Mouse (Mus musculus): ENCODE measurements at regions not wholly inside any gene's neighbourhood (a gene's known extent, or its start where the extent isn't known, plus 50 kb on each side); places are given as distances from the start of the nearest gene placed in this dataset.

DNA sequence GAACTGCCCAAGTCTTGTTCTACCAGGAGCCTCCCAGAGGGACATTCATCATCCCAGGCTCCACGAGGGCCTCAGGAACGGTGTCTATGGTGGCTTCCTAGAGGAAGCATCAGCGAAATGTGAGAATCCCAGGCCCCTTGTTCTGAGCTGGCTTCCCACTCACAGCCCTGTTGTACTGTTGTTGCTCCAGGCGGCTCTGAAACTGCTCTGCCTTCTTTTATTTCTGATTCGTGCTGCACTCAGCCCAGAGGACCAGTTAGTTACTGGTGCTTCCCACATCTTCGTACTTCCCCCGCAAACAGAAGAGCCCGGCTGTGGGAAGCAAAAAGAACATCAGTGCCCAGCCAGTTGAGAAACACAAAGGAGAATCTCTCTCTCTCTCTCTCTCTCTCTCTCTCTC, 202.3 kb downstream of the Diras2 start:
- H3K36me3 ChIP-seq (ENCODE audit: insufficient read depth, low read length): no peaks in the 10 kb centered on the region
- TF ChIP-seq CTCF (conservative IDR thresholded peaks at IDR 0.05; ENCODE audit: low read length) (no peak), POU5F1 (IDR thresholded peaks at IDR 0.05; ENCODE audit: borderline replicate concordance, low read length) (no peak), NANOG (IDR thresholded peaks at IDR 0.05; ENCODE audit: borderline replicate concordance, low read length) (no peak)
- peaks cover 28% of the 10 kb centered on the region for H3K9me3 ChIP-seq (ENCODE audit: low read length)
- no peak overlapping the region for H3K4me3 ChIP-seq (replicated peaks; ENCODE audit: low read length)
- peaks cover 20% of the 10 kb centered on the region for H3K4me1 ChIP-seq (replicated peaks; ENCODE audit: low read depth, low read length)
- no peaks in the 10 kb centered on the region for H3K27me3 ChIP-seq (ENCODE audit: insufficient read depth, low read length)

DNA sequence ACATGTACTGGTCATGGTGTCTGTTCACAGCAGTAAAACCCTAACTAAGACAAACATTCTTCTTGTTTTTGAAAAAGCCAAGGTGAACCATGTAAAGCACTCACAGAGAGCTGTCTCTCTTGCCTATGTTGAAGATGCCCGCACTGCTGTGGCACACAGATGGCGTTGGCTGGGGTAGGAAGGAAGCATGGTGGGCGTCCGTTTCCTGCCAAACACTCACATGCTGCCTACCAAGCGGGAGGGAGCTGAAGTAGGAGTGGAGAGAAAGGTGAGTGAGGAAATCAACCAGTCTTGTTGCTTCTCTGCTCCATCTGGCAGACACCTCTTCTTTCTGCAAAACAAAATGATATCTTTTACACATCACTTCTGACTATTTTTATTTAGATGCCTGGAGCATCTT, 200.0 kb downstream of the Diras2 start:
- Histone ChIP-seq H3K27me3 (ENCODE audit: insufficient read depth, low read length) (no peaks in the 10 kb centered on the region), H3K9me3 (ENCODE audit: low read length) (peaks cover 20% of the 10 kb centered on the region), H3K36me3 (ENCODE audit: insufficient read depth, low read length) (no peaks in the 10 kb centered on the region), H3K4me1 (replicated peaks; ENCODE audit: low read depth, low read length) (peaks cover 2% of the 10 kb centered on the region; the same call in 1 of the 2 replicates), H3K4me3 (replicated peaks; ENCODE audit: low read length) (no peak overlapping the region)
- no peak for TF ChIP-seq CTCF (conservative IDR thresholded peaks at IDR 0.05; ENCODE audit: low read length)
- no peak for TF ChIP-seq POU5F1 (IDR thresholded peaks at IDR 0.05; ENCODE audit: borderline replicate concordance, low read length)
- no peak for TF ChIP-seq NANOG (IDR thresholded peaks at IDR 0.05; ENCODE audit: borderline replicate concordance, low read length)

DNA sequence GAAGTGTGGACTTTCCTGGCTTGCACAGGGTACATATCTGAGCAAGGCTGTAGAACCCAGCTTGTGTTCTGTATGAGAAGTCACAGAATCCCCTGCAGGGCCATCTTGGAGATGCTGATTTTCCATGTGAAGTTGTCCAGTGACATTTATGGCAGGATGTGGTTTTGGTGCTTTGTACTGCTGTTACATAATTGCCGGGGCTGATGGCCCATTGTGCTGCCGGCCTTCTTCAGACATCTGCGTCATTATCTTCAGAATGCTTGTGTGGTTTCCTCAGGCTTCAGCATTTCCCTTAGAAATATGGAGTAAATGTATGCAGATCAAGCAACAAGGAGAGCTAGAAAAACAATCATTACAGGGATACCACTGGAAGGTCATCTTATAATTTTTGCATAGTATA, 196.1 kb downstream of the Diras2 start:
- no peaks in the 10 kb centered on the region for H3K9me3 ChIP-seq (ENCODE audit: low read length)
- no peaks in the 10 kb centered on the region for H3K4me1 ChIP-seq (replicated peaks; ENCODE audit: low read depth, low read length)
- H3K36me3 ChIP-seq (ENCODE audit: insufficient read depth, low read length): no peaks in the 10 kb centered on the region
- TF ChIP-seq POU5F1 (IDR thresholded peaks at IDR 0.05; ENCODE audit: borderline replicate concordance, low read length): no peak
- no peaks in the 10 kb centered on the region for H3K27me3 ChIP-seq (ENCODE audit: insufficient read depth, low read length)
- no peak overlapping the region for H3K4me3 ChIP-seq (replicated peaks; ENCODE audit: low read length)

DNA sequence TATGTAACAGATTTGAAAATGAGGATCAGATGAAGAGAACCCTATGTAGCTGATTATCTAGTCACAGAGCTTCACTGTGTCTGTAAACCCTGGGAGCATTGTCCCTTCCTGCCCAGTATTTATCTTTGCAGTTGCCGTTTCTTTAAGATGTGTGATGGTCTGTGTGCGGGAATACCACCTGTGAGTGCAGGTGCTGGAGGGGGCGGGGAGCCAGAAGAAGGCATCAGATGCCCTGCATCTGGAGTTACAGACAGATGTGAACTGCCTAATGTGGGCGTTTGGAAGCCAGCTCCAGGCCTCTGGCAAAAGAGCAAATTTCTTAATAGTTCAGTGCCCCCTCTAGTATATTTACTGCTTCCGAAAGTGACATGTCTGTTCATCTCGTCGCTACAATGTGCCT, 193.1 kb downstream of the Diras2 start:
- no peaks in the 10 kb centered on the region for H3K9me3 ChIP-seq (ENCODE audit: low read length)
- H3K4me3 ChIP-seq (replicated peaks; ENCODE audit: low read length): no peak overlapping the region
- no peaks in the 10 kb centered on the region for H3K27me3 ChIP-seq (ENCODE audit: insufficient read depth, low read length)
- no peaks in the 10 kb centered on the region for H3K36me3 ChIP-seq (ENCODE audit: insufficient read depth, low read length)
- no peaks in the 10 kb centered on the region for H3K4me1 ChIP-seq (replicated peaks; ENCODE audit: low read depth, low read length)
- no peak for TF ChIP-seq CTCF (conservative IDR thresholded peaks at IDR 0.05; ENCODE audit: low read length)
- no peak for TF ChIP-seq NANOG (IDR thresholded peaks at IDR 0.05; ENCODE audit: borderline replicate concordance, low read length)
- no peak for TF ChIP-seq POU5F1 (IDR thresholded peaks at IDR 0.05; ENCODE audit: borderline replicate concordance, low read length)

DNA sequence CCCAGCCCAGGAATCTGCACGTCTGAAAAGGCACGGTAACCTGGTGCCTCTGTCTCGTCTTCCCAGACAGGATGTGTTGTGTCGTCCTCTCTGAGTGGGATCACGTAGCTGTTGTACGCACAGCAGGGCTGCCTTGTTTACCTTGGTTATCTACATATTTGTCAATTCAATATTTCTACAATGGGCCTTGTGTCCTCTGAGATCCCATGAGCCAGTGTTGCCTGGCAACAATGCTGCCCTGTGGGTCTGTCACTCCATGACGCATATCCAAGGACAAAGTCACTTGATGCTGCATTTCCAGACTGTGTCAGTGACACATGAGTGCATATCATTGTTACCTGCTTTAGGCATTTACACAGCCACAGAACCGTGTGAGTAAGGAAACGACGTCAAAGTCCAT, 191.9 kb downstream of the Diras2 start:
- H3K4me3 ChIP-seq (replicated peaks; ENCODE audit: low read length): no peak overlapping the region
- TF ChIP-seq NANOG (IDR thresholded peaks at IDR 0.05; ENCODE audit: borderline replicate concordance, low read length) (no peak), CTCF (conservative IDR thresholded peaks at IDR 0.05; ENCODE audit: low read length) (no peak), POU5F1 (IDR thresholded peaks at IDR 0.05; ENCODE audit: borderline replicate concordance, low read length) (no peak)
- H3K9me3 ChIP-seq (ENCODE audit: low read length): no peaks in the 10 kb centered on the region
- H3K4me1 ChIP-seq (replicated peaks; ENCODE audit: low read depth, low read length): no peaks in the 10 kb centered on the region
- no peaks in the 10 kb centered on the region for H3K36me3 ChIP-seq (ENCODE audit: insufficient read depth, low read length)
- no peaks in the 10 kb centered on the region for H3K27me3 ChIP-seq (ENCODE audit: insufficient read depth, low read length)

DNA sequence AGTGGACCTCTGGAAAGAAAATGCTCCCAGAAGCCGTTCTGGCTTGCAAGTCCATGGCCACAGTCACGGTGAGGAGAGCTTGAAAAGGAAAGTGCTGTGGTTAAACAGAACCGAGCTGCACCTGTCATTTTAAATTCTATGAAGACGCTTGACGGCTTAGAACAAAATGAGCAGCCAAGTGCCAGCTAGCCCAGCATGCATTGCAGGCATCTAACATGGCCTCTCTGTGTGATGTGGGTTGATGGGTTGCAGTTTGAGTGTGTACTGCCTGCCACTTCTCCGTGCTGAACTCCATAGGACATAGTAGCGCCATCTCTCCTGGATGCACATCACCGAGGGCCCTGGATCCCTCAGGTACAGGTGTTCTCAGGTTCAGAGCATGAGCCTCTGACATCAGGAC, 189.1 kb downstream of the Diras2 start:
- H3K9me3 ChIP-seq (ENCODE audit: low read length): peaks cover 12% of the 10 kb centered on the region; the same call in 1 of the 2 replicates
- no peak overlapping the region for H3K4me3 ChIP-seq (replicated peaks; ENCODE audit: low read length)
- no peak for TF ChIP-seq CTCF (conservative IDR thresholded peaks at IDR 0.05; ENCODE audit: low read length)
- no peak for TF ChIP-seq POU5F1 (IDR thresholded peaks at IDR 0.05; ENCODE audit: borderline replicate concordance, low read length)
- TF ChIP-seq NANOG (IDR thresholded peaks at IDR 0.05; ENCODE audit: borderline replicate concordance, low read length): no peak
- no peaks in the 10 kb centered on the region for H3K4me1 ChIP-seq (replicated peaks; ENCODE audit: low read depth, low read length)
- H3K27me3 ChIP-seq (ENCODE audit: insufficient read depth, low read length): no peaks in the 10 kb centered on the region
- no peaks in the 10 kb centered on the region for H3K36me3 ChIP-seq (ENCODE audit: insufficient read depth, low read length)

DNA sequence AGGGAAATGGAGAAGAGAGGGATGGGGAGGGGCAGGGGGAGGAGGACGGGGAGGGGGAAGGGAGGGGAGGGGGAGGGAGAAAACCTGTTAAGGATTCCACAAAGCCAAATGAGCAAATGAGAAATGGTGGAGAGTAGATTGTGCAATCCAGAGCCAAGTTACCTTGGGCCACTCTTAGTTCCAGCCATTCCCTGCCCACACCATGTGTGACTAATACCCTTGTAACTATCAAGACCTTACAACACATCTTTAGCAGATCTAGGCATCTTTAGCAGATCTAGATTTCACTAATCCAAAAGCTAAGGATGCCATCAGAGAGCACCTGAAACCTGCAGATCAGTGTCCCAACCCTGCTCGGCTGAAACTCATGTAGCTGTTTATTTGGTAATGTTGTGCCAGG, 186.7 kb downstream of the Diras2 start:
- TF ChIP-seq CTCF (conservative IDR thresholded peaks at IDR 0.05; ENCODE audit: low read length) (no peak), NANOG (IDR thresholded peaks at IDR 0.05; ENCODE audit: borderline replicate concordance, low read length) (no peak), POU5F1 (IDR thresholded peaks at IDR 0.05; ENCODE audit: borderline replicate concordance, low read length) (no peak)
- Histone ChIP-seq H3K4me1 (replicated peaks; ENCODE audit: low read depth, low read length) (no peaks in the 10 kb centered on the region), H3K36me3 (ENCODE audit: insufficient read depth, low read length) (no peaks in the 10 kb centered on the region), H3K9me3 (ENCODE audit: low read length) (peaks cover 12% of the 10 kb centered on the region; the same call in 1 of the 2 replicates), H3K27me3 (ENCODE audit: insufficient read depth, low read length) (no peaks in the 10 kb centered on the region), H3K4me3 (replicated peaks; ENCODE audit: low read length) (no peak overlapping the region)

DNA sequence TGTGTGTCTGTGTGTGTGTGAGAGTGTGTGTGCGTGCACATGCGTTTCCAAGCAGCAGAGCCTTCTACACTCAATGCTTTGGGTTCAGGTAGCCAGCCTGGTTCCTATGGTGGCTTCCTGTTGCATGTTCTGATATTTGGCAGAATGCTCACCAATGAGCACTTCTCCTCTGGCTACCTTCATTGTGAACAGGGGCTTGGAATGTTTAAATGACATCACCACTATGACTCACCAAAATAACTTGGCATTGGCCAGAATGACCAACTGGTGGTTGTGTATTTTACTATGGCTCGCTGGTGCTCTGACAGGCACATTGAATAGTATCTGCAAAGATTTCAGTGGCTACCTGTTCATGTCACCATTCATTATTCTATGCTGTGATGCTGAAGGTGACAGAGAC, 186.2 kb downstream of the Diras2 start:
- Histone ChIP-seq H3K4me1 (replicated peaks; ENCODE audit: low read depth, low read length) (no peaks in the 10 kb centered on the region), H3K27me3 (ENCODE audit: insufficient read depth, low read length) (no peaks in the 10 kb centered on the region), H3K36me3 (ENCODE audit: insufficient read depth, low read length) (no peaks in the 10 kb centered on the region), H3K4me3 (replicated peaks; ENCODE audit: low read length) (no peak overlapping the region), H3K9me3 (ENCODE audit: low read length) (peaks cover 12% of the 10 kb centered on the region; the same call in 1 of the 2 replicates)
- TF ChIP-seq CTCF (conservative IDR thresholded peaks at IDR 0.05; ENCODE audit: low read length) (no peak), NANOG (IDR thresholded peaks at IDR 0.05; ENCODE audit: borderline replicate concordance, low read length) (no peak), POU5F1 (IDR thresholded peaks at IDR 0.05; ENCODE audit: borderline replicate concordance, low read length) (no peak)

DNA sequence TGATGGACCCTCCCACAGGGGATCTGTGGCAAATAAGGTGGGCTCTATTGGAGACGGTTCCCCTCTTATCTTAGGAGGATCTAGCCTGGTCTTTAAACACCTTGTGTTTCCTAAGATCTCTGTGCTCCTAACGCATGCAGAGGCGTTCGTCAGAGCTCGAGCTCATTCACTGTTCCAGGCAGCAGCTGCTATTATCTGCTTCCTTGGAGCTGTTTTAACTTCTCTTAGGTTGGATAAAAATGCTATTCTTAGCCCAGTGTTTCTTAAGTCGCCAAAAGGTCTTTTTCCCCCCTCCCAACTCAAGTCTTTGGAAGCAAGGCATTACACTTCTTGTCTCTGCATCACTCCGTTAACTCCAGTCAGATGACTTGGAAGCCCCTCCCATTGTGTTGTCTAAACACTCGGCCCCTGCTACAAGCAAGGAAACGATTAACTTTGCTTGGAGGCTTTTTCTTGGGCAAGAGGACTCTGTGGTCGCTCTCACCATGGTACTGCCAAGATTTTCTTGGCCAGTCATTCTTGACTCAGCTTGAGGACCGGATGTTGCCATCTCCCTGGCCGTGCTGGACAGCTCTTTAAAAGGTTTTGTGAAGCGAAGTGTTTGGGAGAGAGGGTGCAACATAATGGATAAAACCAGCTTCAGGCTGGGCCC, 185.6 kb downstream of the Diras2 start:
- Histone ChIP-seq H3K4me1 (replicated peaks; ENCODE audit: low read depth, low read length) (no peaks in the 10 kb centered on the region), H3K36me3 (ENCODE audit: insufficient read depth, low read length) (no peaks in the 10 kb centered on the region)

More for the DNA sequence above, 185.6 kb downstream of the Diras2 start:
- no peaks in the 10 kb centered on the region for H3K27me3 ChIP-seq (ENCODE audit: insufficient read depth, low read length)
- TF ChIP-seq POU5F1 (IDR thresholded peaks at IDR 0.05; ENCODE audit: borderline replicate concordance, low read length) (no peak), CTCF (conservative IDR thresholded peaks at IDR 0.05; ENCODE audit: low read length) (no peak), NANOG (IDR thresholded peaks at IDR 0.05; ENCODE audit: borderline replicate concordance, low read length) (no peak)
- no peak overlapping the region for H3K4me3 ChIP-seq (replicated peaks; ENCODE audit: low read length)
- peaks cover 12% of the 10 kb centered on the region; the same call in 1 of the 2 replicates for H3K9me3 ChIP-seq (ENCODE audit: low read length)

Data from E14TG2a.4 (cell line).